Mouse (Mus musculus) bone marrow, adult 2 months (tissue): ENCODE data around the gene Fgf15.

ENCODE experiments used
- CTCF ChIP-seq: fragments of 200-500 bp; IDR thresholded peaks from 2 replicates; pipeline ENCODE4 v1.5.1; 2011; ENCODE audit warnings: low read length, control low read depth; ENCODE audit not compliant: control insufficient read depth, insufficient read depth
- POLR2A ChIP-seq: fragments of 200-500 bp; IDR thresholded peaks from 2 replicates; pipeline ENCODE4 v1.6.1; 2011; ENCODE audit warnings: low read depth, mild to moderate bottlenecking, control low read depth, low read length, borderline replicate concordance; ENCODE audit not compliant: control insufficient read depth

GRCm38 (mm10) chr7:144932389-144932937 lies 36.1 kb downstream of the Fgf15 start:
- no peak for TF ChIP-seq CTCF
- TF ChIP-seq POLR2A = no peak
